11 mouse cellular contexts compared by ENCODE assay signal in genomic region chr5:123994468-123994867, GRCm38 (mm10).
"Had no signal": no experiment of that assay in that cellular context is flagged by ENCODE, and none has a peak within 500 bp of the region (broad histone marks: within the 10 kb centered on the region; RNA-seq: fewer than 3 reads in every experiment).

No protein-coding gene starts in this region.

- DNase-seq: kidney, adult 8-10 months; kidney, postnatal 36 days; layer of hippocampus, adult 9-11 months; layer of hippocampus, postnatal 36 days; right cerebral cortex, postnatal 14 days; thymus, postnatal 36 days had no signal

- H3K27ac ChIP-seq: kidney, postnatal 0 days; limb, embryonic 15.5 days; liver, embryonic 12.5 days; stomach, embryonic 15.5 days had no signal

- H3K4me2 ChIP-seq: limb, embryonic 15.5 days; liver, embryonic 12.5 days; midbrain, embryonic 13.5 days; stomach, embryonic 15.5 days had no signal

- H3K27me3 ChIP-seq: limb, embryonic 15.5 days; liver, embryonic 12.5 days; stomach, embryonic 15.5 days had no signal

- H3K36me3 ChIP-seq: stomach, embryonic 15.5 days had no signal

- H3K9me3 ChIP-seq: limb, embryonic 15.5 days; liver, embryonic 12.5 days; midbrain, embryonic 13.5 days; stomach, embryonic 15.5 days had no signal

- H3K9ac ChIP-seq: limb, embryonic 15.5 days; liver, embryonic 12.5 days; midbrain, embryonic 13.5 days; stomach, embryonic 15.5 days had no signal

- ATAC-seq: liver, embryonic 12.5 days; midbrain, embryonic 13.5 days had no signal

- H3K4me3 ChIP-seq: limb, embryonic 15.5 days; liver, embryonic 12.5 days; midbrain, embryonic 13.5 days; stomach, embryonic 15.5 days had no signal
